Mouse (Mus musculus) cerebellum, adult 9-10 months (tissue): Measurements from ENCODE around the gene St6galnac4.

ENCODE experiments used
- DNase-seq: peaks from one replicate; pipeline ENCODE4 v3.0.0; 2022

The St6galnac4 gene

GRCm38 (mm10) chr2:32586871-32587351 is at the start of gene St6galnac4:
Gene St6galnac4, plus strand, starts transcription at chr2:32587095.
- DNase-seq: peak; percentile 92

GRCm38 (mm10) chr2:32537360-32537905 is 49.5 kb upstream of the St6galnac4 start:
- DNase-seq: peak; percentile 56

GRCm38 (mm10) chr2:32537941-32538340 is 49.0 kb upstream of the St6galnac4 start:
- DNase-seq: peak; percentile 51

- DNase-seq: no peak
These were observed 48.4 kb upstream of the St6galnac4 start for GRCm38 (mm10) chr2:32538461-32538860.

GRCm38 (mm10) chr2:32539452-32539981 is 47.4 kb upstream of the St6galnac4 start:
- no peak for DNase-seq

- DNase-seq: peak; percentile 86
These were observed 45.5 kb upstream of the St6galnac4 start for GRCm38 (mm10) chr2:32541333-32541908.

- no peak for DNase-seq
These were observed 44.8 kb upstream of the St6galnac4 start for GRCm38 (mm10) chr2:32541986-32542573.

- peak; percentile 73 for DNase-seq
These were observed 43.9 kb upstream of the St6galnac4 start for GRCm38 (mm10) chr2:32543031-32543449.

- DNase-seq: no peak
These were observed 39.9 kb upstream of the St6galnac4 start for GRCm38 (mm10) chr2:32546951-32547350.

GRCm38 (mm10) chr2:32547380-32547779 is 39.5 kb upstream of the St6galnac4 start:
- no peak for DNase-seq

- no peak for DNase-seq
These were observed 38.7 kb upstream of the St6galnac4 start for GRCm38 (mm10) chr2:32547964-32548739.

- no peak for DNase-seq
These were observed 37.7 kb upstream of the St6galnac4 start for GRCm38 (mm10) chr2:32549171-32549570.

GRCm38 (mm10) chr2:32549764-32550163 is 37.1 kb upstream of the St6galnac4 start:
- no peak for DNase-seq

GRCm38 (mm10) chr2:32551236-32551635 is 35.7 kb upstream of the St6galnac4 start:
- no peak for DNase-seq

- DNase-seq: no peak
These were observed 33.2 kb upstream of the St6galnac4 start for GRCm38 (mm10) chr2:32553592-32554148.

GRCm38 (mm10) chr2:32555484-32555883 is 31.4 kb upstream of the St6galnac4 start:
- DNase-seq: no peak

- no peak for DNase-seq
These were observed 30.9 kb upstream of the St6galnac4 start for GRCm38 (mm10) chr2:32556019-32556418.

- DNase-seq: no peak
These were observed 27.3 kb upstream of the St6galnac4 start for GRCm38 (mm10) chr2:32559570-32559969.

- peak; percentile 83 for DNase-seq
These were observed 20.3 kb upstream of the St6galnac4 start for GRCm38 (mm10) chr2:32566536-32567063.

- peak; percentile 63 for DNase-seq
These were observed 18.7 kb upstream of the St6galnac4 start for GRCm38 (mm10) chr2:32568149-32568548.

GRCm38 (mm10) chr2:32568941-32569340 is 18.0 kb upstream of the St6galnac4 start:
- DNase-seq: peak; percentile 53

- DNase-seq: peak; percentile 93
These were observed 16.0 kb upstream of the St6galnac4 start, which contains the start of gene Dpm2 for GRCm38 (mm10) chr2:32570698-32571494. Gene Dpm2, plus strand, starts transcription at chr2:32570858.
